Mouse (Mus musculus): ENCODE measurements around the gene Aarsd1. TPM values are rescaled to one million over a fixed set of nuclear protein-coding genes. Genes with fewer than 3 reads are reported as not detected.
A peak's percentile ranks its signal among the peaks of the same experiment; 100 is the strongest.
"Not testable (repeated sequence)": the region's sequence is repeated elsewhere in the genome, so short reads cannot be mapped to it uniquely, and the experiment has no call there.

Aarsd1 gene
- polyA plus RNA-seq, 1 experiment from 2014 or later: 101 TPM

- H3K4me3 ChIP-seq: peak overlapping the region; percentile 85
- no peaks in the 10 kb centered on the region for H3K9me3 ChIP-seq (replicated peaks)
- H3K27me3 ChIP-seq: no peaks in the 10 kb centered on the region
- peak overlapping the region; percentile 97 for H3K4me2 ChIP-seq
- peak overlapping the region; percentile 92 for H3K27ac ChIP-seq
- peaks cover 23% of the 10 kb centered on the region for H3K4me1 ChIP-seq
- under 1% methylated on average over 14 of the region's 14 CpGs for WGBS
- peak overlapping the region; percentile 97 for H3K9ac ChIP-seq
- no peak for ATAC-seq
- H3K36me3 ChIP-seq (ENCODE audit: poor library complexity, severe bottlenecking): peaks cover 31% of the 10 kb centered on the region
These were observed 25.3 kb upstream of the Aarsd1 start for GRCm38 (mm10) chr11:101442760-101443159.

- H3K27me3 ChIP-seq: no peaks in the 10 kb centered on the region
- H3K27ac ChIP-seq: peak within 1 kb of the TSS; percentile 92
- H3K36me3 ChIP-seq (ENCODE audit: poor library complexity, severe bottlenecking): peaks cover 31% of the 10 kb centered on the region
- peak within 1 kb of the TSS; percentile 97 for H3K9ac ChIP-seq
- H3K4me1 ChIP-seq: peaks cover 23% of the 10 kb centered on the region
- H3K4me3 ChIP-seq: peak within 1 kb of the TSS; percentile 85
- 0% methylated on average over 42 of the region's 42 CpGs for WGBS
- no peaks in the 10 kb centered on the region for H3K9me3 ChIP-seq (replicated peaks)
- ATAC-seq: peak; percentile 98
- H3K4me2 ChIP-seq: peak within 1 kb of the TSS; percentile 97
These were observed 24.8 kb upstream of the Aarsd1 start, which contains the start of gene Rpl27 for GRCm38 (mm10) chr11:101442127-101442693. TSS of gene Rpl27 (plus strand) at chr11:101442298.

- H3K27ac ChIP-seq; H3K9ac ChIP-seq; H3K27me3 ChIP-seq; H3K9me3 ChIP-seq (replicated peaks); ATAC-seq: not testable (repeated sequence)
- H3K4me3 ChIP-seq: peak overlapping the region; percentile 85
- H3K36me3 ChIP-seq (ENCODE audit: poor library complexity, severe bottlenecking): peaks cover 31% of the 10 kb centered on the region
- H3K4me1 ChIP-seq: peaks cover 23% of the 10 kb centered on the region
- WGBS: 37% methylated on average over 15 of the region's 15 CpGs
- H3K4me2 ChIP-seq: peak overlapping the region; percentile 48
These were observed 24.2 kb upstream of the Aarsd1 start for GRCm38 (mm10) chr11:101441450-101442126.

GRCm38 (mm10) chr11:101438006-101438405, 20.6 kb upstream of the Aarsd1 start:
- not testable (repeated sequence) for H3K27ac ChIP-seq; H3K4me1 ChIP-seq; ATAC-seq; H3K9me3 ChIP-seq (replicated peaks); H3K9ac ChIP-seq; H3K27me3 ChIP-seq; H3K4me3 ChIP-seq; H3K4me2 ChIP-seq
- WGBS: 59% methylated on average over 3 of the region's 3 CpGs
- peaks cover 30% of the 10 kb centered on the region for H3K36me3 ChIP-seq (ENCODE audit: poor library complexity, severe bottlenecking)

- no peaks in the 10 kb centered on the region for H3K9me3 ChIP-seq (replicated peaks)
- no peak overlapping the region for H3K9ac ChIP-seq
- WGBS: 40% methylated on average over 4 of the region's 4 CpGs
- H3K27me3 ChIP-seq: no peaks in the 10 kb centered on the region
- H3K4me3 ChIP-seq: no peak overlapping the region
- H3K4me1 ChIP-seq: no peaks in the 10 kb centered on the region
- no peak overlapping the region for H3K27ac ChIP-seq
- ATAC-seq: no peak
- H3K36me3 ChIP-seq (ENCODE audit: poor library complexity, severe bottlenecking): peaks cover 39% of the 10 kb centered on the region
- no peak overlapping the region for H3K4me2 ChIP-seq
These were observed 19.5 kb upstream of the Aarsd1 start for GRCm38 (mm10) chr11:101436916-101437315.

GRCm38 (mm10) chr11:101435831-101436230, 18.4 kb upstream of the Aarsd1 start:
- Histone ChIP-seq H3K4me2 (no peak overlapping the region), H3K36me3 (ENCODE audit: poor library complexity, severe bottlenecking) (peaks cover 50% of the 10 kb centered on the region), H3K4me3 (no peak overlapping the region), H3K4me1 (no peaks in the 10 kb centered on the region), H3K27ac (no peak overlapping the region), H3K9ac (no peak overlapping the region), H3K27me3 (no peaks in the 10 kb centered on the region), H3K9me3 (replicated peaks) (no peaks in the 10 kb centered on the region)
- ATAC-seq: no peak
- WGBS: 87% methylated on average over 4 of the region's 4 CpGs

- Histone ChIP-seq H3K9me3 (replicated peaks) (no peaks in the 10 kb centered on the region), H3K36me3 (ENCODE audit: poor library complexity, severe bottlenecking) (peaks cover 66% of the 10 kb centered on the region), H3K4me1 (no peaks in the 10 kb centered on the region), H3K4me2 (no peak overlapping the region), H3K4me3 (no peak overlapping the region), H3K27ac (no peak overlapping the region), H3K9ac (no peak overlapping the region), H3K27me3 (no peaks in the 10 kb centered on the region)
- 93% methylated on average over 13 of the region's 13 CpGs for WGBS
- ATAC-seq: no peak
These were observed 16.0 kb upstream of the Aarsd1 start for GRCm38 (mm10) chr11:101433396-101433795.

- Histone ChIP-seq H3K4me1 (peaks cover 8% of the 10 kb centered on the region), H3K9me3 (replicated peaks) (no peaks in the 10 kb centered on the region), H3K4me3 (no peak overlapping the region), H3K27me3 (no peaks in the 10 kb centered on the region), H3K36me3 (ENCODE audit: poor library complexity, severe bottlenecking) (peaks cover 66% of the 10 kb centered on the region), H3K9ac (no peak overlapping the region), H3K27ac (no peak overlapping the region), H3K4me2 (no peak overlapping the region)
- no peak for ATAC-seq
- WGBS: 92% methylated on average over 9 of the region's 9 CpGs
These were observed 13.9 kb upstream of the Aarsd1 start for GRCm38 (mm10) chr11:101431327-101431726.

- Histone ChIP-seq H3K36me3 (ENCODE audit: poor library complexity, severe bottlenecking) (peaks cover 20% of the 10 kb centered on the region), H3K4me3 (peak overlapping the region; percentile 99), H3K27ac (no peak overlapping the region), H3K9ac (peak overlapping the region; percentile 91), H3K4me1 (peaks cover 25% of the 10 kb centered on the region), H3K4me2 (peak overlapping the region; percentile 96), H3K27me3 (peaks cover 4% of the 10 kb centered on the region), H3K9me3 (replicated peaks) (no peaks in the 10 kb centered on the region)
- no peak for ATAC-seq
- WGBS: 69% methylated on average over 8 of the region's 8 CpGs
These were observed 8.8 kb upstream of the Aarsd1 start for GRCm38 (mm10) chr11:101426165-101426564.

- peak; percentile 97 for ATAC-seq
- Histone ChIP-seq H3K4me2 (peak within 1 kb of the TSS; percentile 96), H3K4me1 (peaks cover 25% of the 10 kb centered on the region), H3K4me3 (peak within 1 kb of the TSS; percentile 99), H3K9me3 (replicated peaks) (no peaks in the 10 kb centered on the region), H3K27me3 (peaks cover 4% of the 10 kb centered on the region), H3K9ac (peak within 1 kb of the TSS; percentile 91), H3K36me3 (ENCODE audit: poor library complexity, severe bottlenecking) (peaks cover 10% of the 10 kb centered on the region), H3K27ac (peak within 1 kb of the TSS; percentile 84)
- 1% methylated on average over 80 of the region's 81 CpGs for WGBS
These were observed 7.8 kb upstream of the Aarsd1 start, which contains the start of the genes Rundc1 and Ptges3l for GRCm38 (mm10) chr11:101424925-101425813. TSS of gene Rundc1 (plus strand) at chr11:101425085. TSS of gene Ptges3l (minus strand) at chr11:101425333.

- H3K27ac ChIP-seq: peak within 1 kb of the TSS; percentile 84
- H3K4me3 ChIP-seq: peak within 1 kb of the TSS; percentile 99
- H3K9ac ChIP-seq: peak within 1 kb of the TSS; percentile 91
- H3K36me3 ChIP-seq (ENCODE audit: poor library complexity, severe bottlenecking): peaks cover 1% of the 10 kb centered on the region
- peak within 1 kb of the TSS; percentile 96 for H3K4me2 ChIP-seq
- WGBS: 6% methylated on average over 23 of the region's 23 CpGs
- H3K4me1 ChIP-seq: peaks cover 25% of the 10 kb centered on the region
- no peaks in the 10 kb centered on the region for H3K9me3 ChIP-seq (replicated peaks)
- ATAC-seq: no peak; the same call in 1 of the 2 replicates
- H3K27me3 ChIP-seq: peaks cover 4% of the 10 kb centered on the region
These were observed 6.9 kb upstream of the Aarsd1 start, which contains the start of gene Gm27029 for GRCm38 (mm10) chr11:101424105-101424851. TSS of gene Gm27029 (minus strand) at chr11:101424796.
